Mouse (Mus musculus): ENCODE results near the gene Ttll8.
A peak's percentile ranks its signal among the peaks of the same experiment; 100 is the strongest.

Ttll8 gene

DNA sequence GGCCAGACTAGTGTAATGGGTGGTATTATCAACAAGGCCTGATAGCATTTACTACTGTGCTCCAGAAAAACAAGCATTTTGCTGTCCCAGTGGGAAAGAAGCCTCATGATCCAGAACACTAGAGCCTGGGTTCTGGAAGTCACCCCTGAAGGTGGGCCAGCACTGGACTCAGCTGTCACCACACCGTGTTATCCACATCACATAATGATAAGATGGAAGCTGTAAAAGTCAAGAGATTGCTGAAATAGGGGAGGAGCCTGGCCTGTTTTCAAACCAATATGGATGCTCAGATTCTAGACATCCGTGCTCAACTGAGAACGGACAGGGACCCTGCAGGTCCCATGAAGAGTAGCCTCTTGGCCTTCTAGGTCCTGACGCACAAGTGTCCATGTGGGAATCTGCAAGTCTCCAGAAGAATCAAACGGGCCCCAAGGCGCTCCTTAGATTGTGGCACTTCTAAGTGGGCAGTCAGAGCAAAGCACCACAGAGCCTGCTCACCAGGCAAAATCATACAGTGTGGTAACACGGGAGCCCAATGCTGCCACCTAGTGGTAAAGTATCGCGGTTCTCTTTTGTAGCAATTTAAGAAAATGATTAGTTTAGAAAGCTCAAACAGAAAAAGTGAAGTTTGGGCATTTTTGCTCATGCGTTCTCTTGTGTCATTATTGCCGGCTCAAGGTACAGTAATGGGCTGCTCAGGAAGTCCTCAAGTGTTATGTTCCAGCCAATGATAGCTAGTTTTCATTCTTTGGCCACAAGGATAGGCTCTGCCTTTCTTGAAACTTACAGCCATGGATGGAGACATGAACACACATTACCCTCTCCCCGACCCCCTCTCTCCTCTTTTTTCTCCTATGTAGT lies 32.9 kb downstream of the Ttll8 start:
- peak; percentile 42 for DNase-seq (ENCODE audit: low read depth, low spot score)

DNA sequence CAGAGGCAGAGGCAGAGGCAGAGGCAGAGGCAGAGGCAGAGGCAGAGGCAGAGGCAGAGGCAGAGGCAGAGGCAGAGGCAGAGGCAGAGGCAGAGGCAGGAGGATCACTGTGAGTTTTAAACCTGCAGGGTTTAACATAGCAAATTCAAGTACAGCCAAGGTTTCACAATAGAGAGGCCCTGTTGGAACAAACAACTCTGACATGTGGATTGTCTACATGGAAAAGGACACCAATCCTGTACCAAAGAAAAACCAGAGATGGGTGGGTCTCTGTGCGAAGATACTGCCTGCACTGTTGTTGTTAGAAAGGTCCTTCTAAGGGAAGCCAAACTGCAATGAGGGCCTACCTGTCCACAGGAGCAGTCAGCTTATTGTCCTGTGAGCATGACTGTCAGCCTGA lies 34.2 kb downstream of the Ttll8 start:
- no peak for DNase-seq (ENCODE audit: low read depth, low spot score)

DNA sequence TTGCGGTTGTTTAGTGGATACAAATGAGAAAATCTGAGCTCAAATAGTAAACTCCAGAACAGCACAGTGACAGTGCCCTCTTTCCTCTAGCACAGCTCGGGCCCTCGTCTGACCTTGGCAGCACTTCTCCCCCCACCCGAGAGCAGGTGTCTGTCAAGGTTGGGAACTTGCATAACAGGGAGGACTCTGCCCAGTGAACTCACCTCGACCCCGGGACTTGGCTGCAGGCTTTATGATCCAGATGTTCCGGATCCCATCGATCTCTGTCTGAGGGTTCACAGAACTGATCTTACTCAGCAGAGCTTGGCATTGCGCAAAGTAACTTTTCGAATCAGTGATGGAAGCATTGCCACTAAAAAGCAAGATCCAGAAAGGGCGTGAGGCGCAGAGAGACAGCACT lies 34.9 kb downstream of the Ttll8 start:
- no peak for DNase-seq (ENCODE audit: low read depth, low spot score)

DNA sequence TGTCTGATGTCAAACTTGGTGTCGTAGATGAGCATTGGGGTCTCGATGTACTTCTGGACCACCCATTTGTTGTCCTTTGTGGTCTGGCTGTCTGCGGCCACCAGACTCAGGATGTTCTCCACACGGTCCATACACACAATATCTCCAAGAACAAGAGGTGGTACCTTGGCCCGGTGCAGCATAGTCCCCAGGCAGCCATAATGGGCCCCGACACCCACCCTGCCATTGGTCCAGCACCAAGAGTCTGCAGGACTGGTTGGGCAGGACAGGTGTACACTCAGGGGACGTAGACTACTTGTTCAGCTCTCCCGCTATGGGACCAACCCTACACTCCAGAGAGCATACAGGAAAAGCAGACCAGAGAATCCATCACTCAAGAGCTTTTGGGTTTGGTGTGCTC lies 37.1 kb downstream of the Ttll8 start:
- no peak for DNase-seq (ENCODE audit: low read depth, low spot score)

DNA sequence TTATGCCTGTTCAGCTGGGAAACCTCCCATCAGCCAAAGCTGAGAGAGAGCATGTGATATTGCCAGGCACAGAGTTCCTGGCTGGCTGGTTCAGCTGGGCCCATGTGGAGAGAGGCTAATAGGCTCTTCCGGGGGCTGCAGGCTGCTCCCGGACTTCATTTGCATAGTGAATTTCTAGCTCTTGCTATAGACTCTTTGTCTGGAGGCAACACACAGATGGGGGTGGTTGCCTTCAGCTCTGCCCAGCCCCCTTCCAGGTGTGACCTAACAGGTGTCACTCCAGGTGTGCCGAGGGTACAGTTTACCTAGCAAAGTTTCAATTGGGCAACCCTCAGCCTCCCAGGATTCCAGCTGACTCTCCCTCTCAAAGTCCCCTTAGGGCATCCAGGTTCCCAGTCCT lies 37.9 kb downstream of the Ttll8 start:
- DNase-seq (ENCODE audit: low read depth, low spot score): no peak

DNA sequence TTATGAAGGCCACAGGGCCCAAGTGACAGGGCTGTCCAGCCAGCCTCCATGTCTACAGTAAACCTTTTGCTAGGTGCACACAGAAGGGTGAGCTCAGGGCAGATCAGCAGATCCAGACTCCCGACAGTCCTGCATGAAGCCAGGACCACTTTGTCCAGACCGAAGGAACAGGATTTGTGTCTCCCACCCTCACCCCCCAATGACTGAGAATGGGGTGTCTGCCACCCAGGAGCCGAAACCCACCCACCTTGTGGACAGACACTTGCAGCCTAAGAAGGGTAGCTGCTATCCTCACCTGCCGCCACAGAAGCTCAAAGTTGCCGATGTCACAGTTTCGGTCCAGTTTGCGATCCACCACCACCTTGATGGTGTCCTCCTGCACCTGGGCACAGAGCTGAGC lies 39.2 kb downstream of the Ttll8 start:
- no peak for DNase-seq (ENCODE audit: low read depth, low spot score)

DNA sequence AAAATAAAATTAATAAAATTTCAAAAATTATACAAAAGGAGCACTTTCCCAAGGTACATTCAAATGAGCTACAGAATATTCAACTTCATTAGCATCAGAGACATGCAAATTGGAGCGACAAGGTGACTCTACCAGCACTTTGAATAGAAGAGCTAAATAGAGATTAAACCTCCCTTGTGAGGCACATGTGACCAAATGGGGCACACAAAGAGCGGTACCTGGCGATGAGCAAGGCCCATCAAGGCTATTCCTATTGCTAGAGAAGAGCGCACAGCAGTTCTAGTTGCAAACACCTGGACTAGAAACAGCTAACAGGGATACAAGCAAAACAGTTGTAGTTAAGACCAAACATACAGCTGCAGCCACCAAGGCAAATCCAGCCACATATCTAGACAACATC lies 47.9 kb downstream of the Ttll8 start:
- DNase-seq (ENCODE audit: low read depth, low spot score): no peak

DNA sequence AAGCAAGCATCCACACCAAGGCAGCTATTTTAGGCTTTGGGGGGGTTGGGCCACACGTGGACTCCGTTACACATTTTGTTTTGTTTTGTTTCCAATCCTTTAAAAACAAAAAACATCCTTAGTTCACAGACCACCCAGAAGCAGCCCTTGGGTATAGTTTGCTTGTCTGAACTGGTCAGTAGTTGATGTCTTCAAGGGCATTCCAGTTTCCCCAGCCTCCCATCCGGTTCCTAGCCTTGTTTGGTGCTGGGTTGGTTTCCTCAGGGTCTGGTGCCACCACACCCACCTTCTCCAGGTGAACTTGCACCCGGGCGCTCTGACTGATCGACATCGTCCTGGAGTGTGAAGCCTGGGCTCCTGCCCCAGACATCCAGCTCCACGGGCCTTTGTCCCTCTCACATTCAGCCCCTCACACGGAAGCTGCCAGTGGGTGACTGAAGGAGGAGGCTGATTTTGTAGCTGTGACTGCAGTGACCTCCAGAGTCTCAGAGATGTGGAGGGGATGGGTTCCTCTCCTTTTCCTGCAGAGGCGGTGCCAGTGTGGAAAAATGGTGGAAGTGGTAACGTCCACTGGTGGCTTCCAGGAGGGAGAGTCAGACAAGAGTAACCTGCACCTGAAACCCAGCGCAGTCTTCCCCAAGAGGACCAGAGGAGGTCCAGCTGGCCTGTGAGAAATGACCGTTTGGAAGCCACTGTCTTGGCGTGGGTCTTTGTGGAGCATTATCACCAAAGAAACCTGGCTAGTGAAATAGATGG lies 50.0 kb downstream of the Ttll8 start:
- DNase-seq (ENCODE audit: low read depth, low spot score): no peak

DNA sequence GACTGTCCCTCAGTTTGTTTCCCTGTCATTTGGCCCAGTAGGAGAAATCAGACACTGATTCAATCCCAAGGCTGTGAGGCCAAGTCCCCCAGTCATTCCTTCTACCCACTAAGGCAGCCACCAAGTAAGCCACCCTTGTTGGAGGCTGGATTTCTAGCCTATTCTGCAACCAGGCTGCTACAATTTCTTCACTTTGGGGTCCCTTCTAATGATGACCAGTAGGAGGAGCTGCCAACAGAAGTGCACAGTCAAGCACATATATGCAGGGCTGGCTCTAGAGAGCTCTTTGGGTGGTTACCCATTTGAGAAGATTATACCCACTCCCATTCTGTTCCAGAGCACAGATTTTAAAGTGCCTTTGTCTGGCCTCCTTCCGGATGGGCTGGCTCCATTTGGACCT lies 51.1 kb downstream of the Ttll8 start:
- DNase-seq (ENCODE audit: low read depth, low spot score): no peak

DNA sequence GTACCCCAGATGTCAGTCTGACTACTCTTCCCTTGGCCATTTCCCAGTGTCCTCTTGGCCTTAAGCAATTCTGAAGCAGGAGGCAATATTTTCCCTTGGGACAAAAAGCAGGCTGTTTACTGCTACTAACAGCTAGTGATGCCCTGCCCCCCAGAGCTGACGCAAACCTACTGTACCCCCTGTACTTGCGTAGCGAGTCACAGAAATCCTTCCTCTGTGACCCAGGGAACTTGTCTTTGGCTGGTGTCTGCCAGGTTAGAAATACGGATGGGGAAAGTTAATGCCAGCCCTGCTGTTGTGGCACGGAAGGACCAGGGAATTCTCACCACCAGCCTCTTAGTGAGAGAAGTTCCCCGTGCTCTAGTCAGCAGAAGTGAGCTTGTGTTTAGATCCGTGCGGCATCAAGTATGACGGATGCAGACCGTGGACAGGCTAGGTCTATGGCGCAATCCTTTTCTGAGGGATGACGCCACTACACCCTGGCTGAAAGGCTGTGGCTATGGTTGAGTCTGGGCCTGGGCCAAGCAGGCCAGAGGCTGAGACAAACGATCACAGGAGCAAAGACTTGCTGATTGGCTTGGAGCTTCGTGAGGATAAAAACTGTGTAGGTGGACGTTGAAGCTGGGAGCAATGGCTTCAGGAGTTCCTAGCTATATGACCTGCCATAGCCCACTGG lies 51.9 kb downstream of the Ttll8 start:
- no peak for DNase-seq (ENCODE audit: low read depth, low spot score)

DNA sequence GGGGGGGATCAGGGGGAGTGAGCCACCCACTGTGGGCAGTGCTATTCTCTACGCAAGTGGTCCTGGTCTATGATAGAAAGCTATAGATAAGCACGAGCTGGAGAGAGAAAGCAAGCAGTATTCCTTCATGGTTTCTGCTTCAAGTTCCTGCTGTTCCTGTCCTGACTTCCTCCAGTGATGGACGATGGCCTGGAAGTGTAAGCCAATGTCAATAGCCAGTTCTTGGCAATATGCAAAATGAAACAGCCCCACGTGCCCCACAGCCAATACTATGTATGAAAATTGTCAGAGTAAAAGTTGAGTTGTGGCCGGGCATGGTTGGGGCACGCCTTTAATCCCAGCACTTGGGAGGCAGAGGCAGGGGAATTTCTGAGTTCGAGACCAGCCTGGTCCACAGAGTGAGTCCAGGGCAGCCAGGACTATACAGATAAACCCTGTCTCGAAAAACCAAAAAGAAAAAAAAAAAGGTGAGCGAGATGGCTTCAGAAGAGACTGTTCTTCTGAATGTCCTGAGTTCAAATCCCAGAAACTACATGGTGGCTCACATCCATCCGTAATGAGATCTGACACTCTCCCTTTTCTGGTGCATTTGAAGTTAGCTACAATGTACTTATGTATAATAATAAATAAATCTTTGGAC lies 57.8 kb downstream of the Ttll8 start:
- DNase-seq (ENCODE audit: low read depth, low spot score): no peak

DNA sequence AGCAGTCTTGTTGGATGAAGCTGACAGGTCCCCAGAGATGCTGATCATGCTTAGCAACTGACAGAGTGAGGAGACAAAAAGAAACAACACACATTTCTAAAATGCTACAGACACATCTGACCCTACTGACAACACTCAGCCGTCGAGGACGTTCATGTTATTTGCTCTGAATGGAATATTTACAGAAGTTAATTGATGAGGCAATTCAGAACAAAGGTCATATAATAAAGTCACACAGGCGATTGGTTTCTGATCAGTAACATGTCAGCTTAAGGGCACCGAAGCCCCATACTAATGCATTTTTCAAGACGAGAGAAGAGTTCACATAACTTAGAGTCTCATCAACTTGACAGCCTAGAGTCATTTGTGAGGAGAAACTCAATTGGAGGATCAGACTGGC lies 58.3 kb downstream of the Ttll8 start:
- no peak for DNase-seq (ENCODE audit: low read depth, low spot score)

DNA sequence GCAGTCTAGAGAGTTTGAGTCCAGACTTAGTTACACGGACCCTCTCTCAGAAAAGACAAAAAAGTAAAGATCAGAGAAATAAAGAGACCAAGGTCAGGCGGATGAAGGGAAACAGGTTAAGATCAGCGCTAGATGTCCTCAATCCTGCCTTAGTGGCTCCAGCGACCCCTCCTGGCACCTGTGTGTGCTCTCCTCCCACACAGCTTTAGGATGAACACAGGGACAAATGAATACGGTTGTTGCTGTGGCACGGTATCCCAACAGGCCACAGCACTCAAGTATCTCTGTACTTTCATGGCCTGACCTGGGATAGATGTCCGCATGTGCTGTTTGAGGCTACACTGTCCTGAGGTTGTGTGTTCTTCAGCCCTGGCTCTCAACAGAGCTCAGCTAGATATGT lies 59.1 kb downstream of the Ttll8 start:
- DNase-seq (ENCODE audit: low read depth, low spot score): no peak

DNA sequence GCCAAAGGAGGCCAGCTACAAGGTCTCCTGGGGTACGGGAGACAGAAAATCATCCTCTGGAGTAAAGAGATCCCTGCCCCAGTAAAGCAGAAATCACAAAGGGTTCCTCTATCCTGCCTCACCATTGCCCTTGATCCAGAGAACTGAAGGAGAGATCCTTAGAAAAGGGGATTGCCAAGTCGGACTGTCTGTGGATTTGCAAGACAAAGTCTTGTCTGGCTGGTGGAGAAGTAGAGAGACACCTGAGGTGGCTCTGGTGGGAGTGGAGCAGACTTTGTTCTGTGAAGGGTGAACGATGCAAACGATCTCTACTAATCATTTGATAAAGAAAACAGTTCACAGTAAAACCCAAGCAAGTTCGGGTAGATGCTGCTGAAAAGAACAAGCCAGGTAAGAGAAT lies 61.3 kb downstream of the Ttll8 start:
- DNase-seq (ENCODE audit: low read depth, low spot score): no peak

DNA sequence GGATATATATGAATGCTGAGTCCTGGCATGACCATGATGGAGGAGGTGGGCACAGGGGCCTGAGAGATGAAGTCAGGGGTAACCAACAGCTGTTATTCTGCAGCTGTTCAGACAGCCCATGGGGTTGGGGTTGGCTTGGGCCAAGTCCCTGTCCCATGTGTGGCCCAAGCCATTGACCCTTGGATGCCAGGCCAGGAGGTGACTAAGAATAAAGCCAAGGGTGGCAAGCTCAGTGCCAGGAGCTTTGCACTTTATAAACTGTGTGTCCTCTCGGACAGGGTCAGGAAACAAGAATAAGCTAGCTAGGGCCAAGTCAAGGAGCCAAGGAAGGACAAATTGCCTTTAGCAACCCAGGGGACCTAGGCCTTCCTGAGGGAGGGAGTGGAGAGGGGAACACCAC lies 62.0 kb downstream of the Ttll8 start:
- DNase-seq (ENCODE audit: low read depth, low spot score): no peak

DNA sequence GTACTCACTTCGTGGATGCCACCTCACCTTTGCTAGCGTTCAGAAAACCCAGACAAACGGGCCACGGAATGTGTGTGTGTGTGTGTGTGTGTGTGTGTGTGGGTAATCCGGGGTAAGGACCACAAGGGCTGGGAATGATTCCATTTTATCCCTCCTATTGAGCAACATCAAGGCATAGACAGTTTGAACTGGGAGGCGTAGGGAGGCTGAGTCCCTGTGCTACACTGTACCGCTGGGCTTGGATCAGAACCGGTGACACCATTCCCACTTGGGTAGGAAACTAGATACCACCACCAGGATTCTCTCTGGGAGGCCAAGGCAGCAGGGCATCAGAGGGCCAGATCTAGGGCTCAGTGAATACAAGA lies 62.6 kb downstream of the Ttll8 start:
- DNase-seq (ENCODE audit: low read depth, low spot score): no peak

DNA sequence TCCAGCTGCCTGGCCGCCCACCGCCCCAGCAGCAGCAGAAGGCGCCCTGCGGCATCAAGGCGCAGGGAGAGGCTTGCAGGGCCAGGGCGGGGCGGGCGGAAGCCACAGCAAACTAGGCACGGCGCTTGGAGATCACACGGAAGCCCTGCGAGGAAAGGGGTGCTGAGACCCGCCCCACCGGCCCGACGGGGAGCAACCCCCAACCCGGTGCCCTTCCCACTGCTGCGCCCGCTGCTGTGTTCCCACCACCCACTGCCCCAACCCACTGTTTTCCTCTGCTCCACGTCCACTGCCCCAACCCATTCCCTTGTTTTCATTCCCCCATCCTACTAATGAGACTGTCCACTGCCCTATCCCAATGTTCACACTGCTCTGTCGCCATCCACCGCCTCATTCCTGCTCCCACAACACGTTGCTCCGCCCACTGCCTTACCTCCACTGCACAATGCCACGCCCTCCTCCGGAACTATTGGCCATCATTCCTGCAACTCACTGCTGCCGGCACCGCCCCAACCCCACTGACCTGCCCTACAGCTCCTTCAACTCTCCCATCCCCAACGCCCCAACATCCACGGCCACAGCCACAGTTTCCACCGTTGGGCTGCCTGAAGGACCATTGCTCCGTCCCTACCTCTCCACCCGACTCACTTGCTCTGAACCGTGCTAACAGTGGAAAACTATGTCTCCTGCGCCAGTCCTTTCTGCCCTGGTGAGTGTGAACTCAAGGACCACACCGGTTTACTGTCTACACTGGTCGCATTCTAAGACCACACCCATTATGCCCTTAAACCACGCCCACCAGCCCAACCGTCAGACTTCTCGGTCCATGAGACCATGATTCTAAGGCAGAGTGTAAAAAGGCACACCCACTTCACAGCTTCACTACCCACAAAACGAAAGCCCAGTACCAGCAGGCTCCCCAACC lies 63.2 kb downstream of the Ttll8 start:
- DNase-seq (ENCODE audit: low read depth, low spot score): peak; percentile 59

DNA sequence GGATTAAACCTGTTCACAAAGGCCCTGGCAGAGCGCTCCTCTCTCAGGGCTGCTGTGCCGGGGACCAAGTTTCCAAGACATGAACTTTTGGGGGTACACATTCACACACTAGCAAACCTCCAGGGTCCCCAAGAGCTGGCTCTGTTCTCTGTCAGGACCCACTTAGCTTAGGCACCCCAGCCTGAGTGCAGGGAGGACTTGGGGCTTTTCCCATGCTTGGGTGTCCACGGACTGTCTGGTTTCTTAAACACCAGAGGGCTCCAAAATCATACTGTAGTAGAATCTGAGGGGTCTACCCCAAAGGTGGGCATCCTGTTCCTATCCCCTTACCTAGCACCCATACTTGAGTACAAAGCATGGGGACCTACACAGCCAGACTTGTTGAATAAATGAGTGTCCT lies 64.2 kb downstream of the Ttll8 start:
- DNase-seq (ENCODE audit: low read depth, low spot score): no peak

DNA sequence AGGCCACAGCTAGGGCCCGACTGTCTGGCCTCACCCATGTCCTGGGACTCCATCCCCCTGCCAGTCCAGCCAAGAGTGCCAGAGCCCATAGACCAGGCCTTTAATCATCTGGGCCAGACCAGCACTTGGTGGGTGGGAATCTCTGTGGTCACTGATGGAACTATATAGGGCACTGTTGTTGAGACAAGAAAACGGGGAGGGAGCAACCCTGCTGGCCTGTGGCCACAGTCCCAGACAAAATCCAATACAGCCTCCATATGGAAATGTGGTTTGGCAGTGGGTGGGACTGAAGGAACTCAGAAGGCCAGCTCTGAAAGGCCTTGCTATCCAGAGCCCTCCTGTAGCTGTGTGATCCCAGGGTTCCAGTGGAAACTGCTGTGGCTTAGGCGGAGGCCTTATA lies 65.2 kb downstream of the Ttll8 start:
- DNase-seq (ENCODE audit: low read depth, low spot score): no peak

DNA sequence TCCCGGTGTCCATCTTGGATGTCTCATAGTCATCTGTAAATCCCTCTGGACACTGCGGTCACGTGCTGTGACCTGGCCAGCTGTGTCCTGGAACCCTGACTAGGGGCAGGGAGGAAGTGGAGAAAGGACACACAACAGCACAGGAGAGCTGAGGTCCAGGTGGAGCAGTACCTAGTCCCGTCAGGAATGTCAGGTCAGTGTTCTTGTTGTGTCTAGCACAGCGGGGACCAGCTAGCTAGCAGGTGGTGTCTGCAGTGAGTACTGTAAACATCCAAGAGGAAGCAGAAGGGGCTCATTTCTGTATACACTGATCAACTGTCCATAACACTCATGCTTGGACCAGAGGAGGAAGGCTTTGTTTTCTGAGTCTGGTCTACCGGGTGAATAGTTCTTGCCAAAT lies 68.8 kb downstream of the Ttll8 start:
- no peak for DNase-seq (ENCODE audit: low read depth, low spot score)

DNA sequence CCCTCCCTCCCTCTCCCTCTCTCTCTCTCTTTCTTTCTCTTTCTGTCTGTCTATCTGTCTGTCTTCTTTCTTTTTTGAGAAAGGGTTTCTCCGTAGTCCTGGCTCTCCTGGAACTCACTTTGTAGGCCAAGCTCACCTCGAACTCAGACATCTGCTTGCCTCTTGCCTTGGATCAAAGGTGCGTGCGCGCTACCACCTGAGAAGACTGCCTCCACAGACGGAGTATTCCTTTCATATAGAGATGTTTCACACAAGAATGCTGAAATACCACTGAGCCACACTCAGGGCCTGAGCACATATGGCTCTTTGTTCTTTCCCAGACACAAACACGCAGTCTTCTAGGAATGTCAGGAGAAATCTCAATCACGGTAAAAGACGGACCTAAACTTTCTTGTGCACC lies 70.9 kb downstream of the Ttll8 start:
- DNase-seq (ENCODE audit: low read depth, low spot score): no peak
